34 mouse cellular contexts compared by ENCODE assay signal in the genomic region with DNA sequence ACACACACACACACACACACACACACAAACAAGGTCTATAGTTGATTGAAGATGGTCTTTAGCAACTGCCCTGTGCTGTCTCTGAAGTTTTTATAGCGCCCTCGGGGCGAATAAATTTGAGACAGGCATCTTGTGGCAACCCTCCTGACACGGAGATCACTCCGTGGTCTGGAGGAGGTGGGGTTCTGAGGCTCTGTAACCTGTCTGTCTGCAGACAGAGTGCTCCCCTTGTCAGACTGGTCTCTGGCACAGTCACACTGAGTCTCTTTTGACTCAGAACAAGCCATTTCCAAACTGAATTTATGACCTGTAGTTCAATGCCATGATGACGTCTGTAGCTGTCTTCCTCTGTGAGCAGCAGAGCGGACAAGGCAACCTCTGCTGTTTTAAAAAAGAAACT.
DNase-seq lines count a peak whose midpoint lies in the region; ATAC-seq and TF ChIP-seq lines count a peak whose summit lies in the region.
"Had no signal": no experiment of that assay in that cellular context is flagged by ENCODE, and none has a peak within 500 bp of the region (broad histone marks: within the 10 kb centered on the region; RNA-seq: fewer than 3 reads in every experiment).

No protein-coding gene starts in this region.

- no peak overlapping the region for H3K4me3 ChIP-seq in limb, embryonic 11.5 days (ENCODE audit: low read depth, low read length)
- H3K4me3 ChIP-seq in gastrocnemius, adult 2 months: no peak overlapping the region
- H3K4me3 ChIP-seq: embryonic facial prominence, embryonic 13.5 days; erythroblast, embryonic 14.5 days; forebrain, embryonic 13.5 days; hindbrain, embryonic 13.5 days; limb, embryonic 12.5 days; liver, embryonic 12.5 days; megakaryocyte, embryonic 14.5 days; myocyte; neural tube, embryonic 12.5 days had no signal

- H3K9ac ChIP-seq in limb, embryonic 11.5 days (ENCODE audit: low read length): no peak overlapping the region
- H3K9ac ChIP-seq: embryonic facial prominence, embryonic 13.5 days; forebrain, embryonic 13.5 days; hindbrain, embryonic 13.5 days; limb, embryonic 12.5 days; liver, embryonic 12.5 days; liver, postnatal 0 days; neural tube, embryonic 12.5 days had no signal

- H3K4me1 ChIP-seq in limb, embryonic 11.5 days (ENCODE audit: control insufficient read depth, insufficient read depth, low read length): peaks cover 2% of the 10 kb centered on the region; the same call in 1 of the 2 replicates
- H3K4me1 ChIP-seq: liver, embryonic 12.5 days; megakaryocyte, embryonic 14.5 days; neural tube, embryonic 12.5 days had no signal

- H3K27ac ChIP-seq in limb, embryonic 11.5 days (replicated peaks; ENCODE audit: low read depth, low read length): no peak overlapping the region
- H3K27ac ChIP-seq in gastrocnemius, adult 2 months: no peak overlapping the region
- H3K27ac ChIP-seq: embryonic facial prominence, embryonic 13.5 days; forebrain, embryonic 13.5 days; hindbrain, embryonic 13.5 days; limb, embryonic 12.5 days; liver, embryonic 12.5 days; neural tube, embryonic 12.5 days; stomach, postnatal 0 days had no signal

- peaks cover 29% of the 10 kb centered on the region for H3K27me3 ChIP-seq in Patski
- H3K27me3 ChIP-seq in limb, embryonic 11.5 days (ENCODE audit: control insufficient read depth, insufficient read depth, low read length): no peaks in the 10 kb centered on the region
- H3K27me3 ChIP-seq: embryonic facial prominence, embryonic 13.5 days; forebrain, embryonic 13.5 days; hindbrain, embryonic 13.5 days; limb, embryonic 12.5 days; liver, embryonic 12.5 days; neural tube, embryonic 12.5 days had no signal

- H3K9me3 ChIP-seq in limb, embryonic 11.5 days (ENCODE audit: control insufficient read depth, low read length): no peaks in the 10 kb centered on the region
- H3K9me3 ChIP-seq: embryonic facial prominence, embryonic 13.5 days; forebrain, embryonic 13.5 days; G1E; hindbrain, embryonic 13.5 days; limb, embryonic 12.5 days; liver, embryonic 12.5 days; megakaryocyte, embryonic 14.5 days; neural tube, embryonic 12.5 days had no signal

- no peaks in the 10 kb centered on the region for H3K36me3 ChIP-seq in limb, embryonic 11.5 days (ENCODE audit: control insufficient read depth, insufficient read depth, low read length)
- H3K36me3 ChIP-seq: embryonic facial prominence, embryonic 13.5 days; hindbrain, embryonic 13.5 days; limb, embryonic 12.5 days; liver, embryonic 12.5 days; neural tube, embryonic 12.5 days had no signal

- DNase-seq in adrenal gland, adult (ENCODE audit: inconsistent age in 2 of 2, low spot score in 1 of 2): peak; percentile 75 to 89
- no peak for DNase-seq in adrenal gland, postnatal 4 days (ENCODE audit: low spot score in 2 of 2)
- peak; percentile 57 for DNase-seq in heart, adult 11 months
- no peak for DNase-seq in heart, postnatal 4 days
- peak; percentile 10 for DNase-seq in Patski (ENCODE audit: low read depth, low spot score)
- peak; percentile 21 for DNase-seq in limb, embryonic 11.5 days (ENCODE audit: low spot score)
- DNase-seq in urinary bladder, postnatal 14 days (ENCODE audit: low spot score): no peak
- no peak for DNase-seq in gastrocnemius, adult 2 months
- DNase-seq: cerebellum, adult 9-10 months; cerebellum, postnatal 36 days; gastrocnemius, postnatal 14 days; heart, postnatal 36 days; kidney, adult 9 months; kidney, postnatal 10 days; layer of hippocampus, postnatal 36 days; liver, postnatal 0 days; lung, postnatal 4 days; right cerebral cortex, postnatal 4 days; thymus, adult 18-20 months; thymus, postnatal 25 days had no signal

- ATAC-seq in Patski: no peak
- no peak for ATAC-seq in limb, embryonic 11.5 days (ENCODE audit: insufficient number of reproducible peaks, low FRiP score, low TSS enrichment, low read depth)
- ATAC-seq: forebrain, embryonic 13.5 days; intestine, embryonic 16.5 days; liver, embryonic 12.5 days; liver, postnatal 0 days; lung, postnatal 0 days had no signal

- POLR2A ChIA-PET in Patski (lab: Charles Lee): no interaction called here

- H3K4me2 ChIP-seq in limb, embryonic 11.5 days (ENCODE audit: low read depth, severe bottlenecking): no peak overlapping the region
- H3K4me2 ChIP-seq: embryonic facial prominence, embryonic 13.5 days; forebrain, embryonic 13.5 days; heart, embryonic 11.5 days; hindbrain, embryonic 13.5 days; limb, embryonic 12.5 days; liver, embryonic 12.5 days; neural tube, embryonic 12.5 days had no signal

- no peak for TF ChIP-seq CTCF in Patski (IDR thresholded peaks at IDR 0.05)
- TF ChIP-seq CTCF in gastrocnemius, adult 2 months (IDR thresholded peaks at IDR 0.05): no peak

- CTCF ChIA-PET in Patski (lab: Charles Lee): no interaction called here

- intact Hi-C loops in gastrocnemius, adult 2 months (cut with DNase I): no loop called here

- WGBS in limb, embryonic 11.5 days: 45% methylated on average over 7 of the region's 7 CpGs

- in situ Hi-C loops in Patski (cut with MboI; ENCODE audit: low pct_unique_long_range_greater_than_20kb): no loop called here

Comparison
In these comparisons a context has a peak if more than half of its experiments do, and no peak if none do; other contexts are left out.
1. DNase-seq: peak in adrenal gland, adult (2 of 2), heart, adult 11 months (single experiment), Patski (single experiment) and limb, embryonic 11.5 days (single experiment); none in adrenal gland, postnatal 4 days (0 of 2), heart, postnatal 4 days (single experiment), urinary bladder, postnatal 14 days (single experiment) and gastrocnemius, adult 2 months (single experiment).